ENCODE assay signal across 10 mouse cellular contexts in the genomic region with DNA sequence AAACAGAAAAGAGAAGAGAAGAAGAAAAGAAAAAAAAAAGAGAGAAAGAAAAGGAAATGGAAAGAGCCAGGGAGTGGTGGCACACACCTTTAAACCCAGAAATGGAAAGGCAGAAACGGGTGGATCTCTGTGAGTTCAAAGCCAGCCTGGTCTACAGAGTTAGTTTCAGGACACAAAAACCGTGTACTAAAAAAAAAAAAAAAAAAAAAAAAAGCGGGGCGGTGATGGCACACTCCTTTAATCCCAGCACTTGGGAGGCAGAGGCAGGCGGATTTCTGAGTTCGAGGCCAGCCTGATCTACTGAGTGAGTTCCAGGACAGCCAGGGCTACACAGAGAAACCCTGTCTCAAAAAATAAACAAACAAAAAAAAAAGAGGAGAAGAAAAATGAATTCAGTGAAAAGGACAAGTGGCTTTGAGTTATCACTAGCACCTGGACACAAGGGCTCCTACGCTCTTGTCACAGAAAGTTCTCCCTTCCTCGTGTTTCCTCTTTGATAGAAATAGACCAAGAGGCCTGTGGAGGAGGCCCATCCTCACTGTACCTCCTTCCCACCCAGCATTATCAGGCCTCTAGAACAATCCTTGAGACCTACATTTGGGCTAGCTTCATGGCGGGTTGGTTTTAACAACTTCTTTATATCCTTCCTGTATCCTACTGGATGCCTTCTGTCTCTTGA. TPM values are rescaled to one million over a fixed set of nuclear protein-coding genes. Genes with fewer than 3 reads are reported as not detected.
A peak's percentile ranks its signal among the peaks of the same experiment; 100 is the strongest.
DNase-seq lines count a peak whose midpoint lies in the region; ATAC-seq and TF ChIP-seq lines count a peak whose summit lies in the region.
"Had no signal": no experiment of that assay in that cellular context is flagged by ENCODE, and none has a peak within 500 bp of the region (broad histone marks: within the 10 kb centered on the region; RNA-seq: fewer than 3 reads in every experiment).

No protein-coding gene starts in this region.

- H3K4me2 ChIP-seq in heart, embryonic 14.5 days (ENCODE audit: low read length), result peak overlapping the region; percentile 73; the same call in 1 of the 2 replicates
- peak overlapping the region; percentile 41 for H3K4me2 ChIP-seq in CH12.LX (ENCODE audit: insufficient read depth, low read depth, poor library complexity, severe bottlenecking)
- peak overlapping the region; percentile 74; the same call in 1 of the 2 replicates for H3K4me2 ChIP-seq in embryonic facial prominence, embryonic 12.5 days (replicated peaks)
- peak overlapping the region; percentile 65 for H3K4me2 ChIP-seq in limb, embryonic 15.5 days

- TF ChIP-seq CTCF in CH12.LX (conservative IDR thresholded peaks at IDR 0.05 in 1 of 2, IDR thresholded peaks at IDR 0.05 in 1 of 2; ENCODE audit: low read depth in 2 of 2, low read length in 2 of 2), result no peak

- H3K27me3 ChIP-seq in heart, embryonic 14.5 days (ENCODE audit: control insufficient read depth, insufficient read depth, low read length), result no peaks in the 10 kb centered on the region
- H3K27me3 ChIP-seq in CH12.LX (replicated peaks), result no peaks in the 10 kb centered on the region
- no peaks in the 10 kb centered on the region for H3K27me3 ChIP-seq in embryonic facial prominence, embryonic 12.5 days
- no peaks in the 10 kb centered on the region for H3K27me3 ChIP-seq in limb, embryonic 15.5 days

- no peak overlapping the region for H3K4me3 ChIP-seq in heart, embryonic 14.5 days (ENCODE audit: control insufficient read depth in 1 of 2, insufficient read depth in 1 of 2, low read depth in 1 of 2, low read length in 2 of 2)
- H3K4me3 ChIP-seq in CH12.LX (replicated peaks in 1 of 3; ENCODE audit: low read depth in 2 of 3, low read length in 2 of 3, poor library complexity in 1 of 3), result peak overlapping the region in 2 of 3 experiments; percentile 11 to 90
- H3K4me3 ChIP-seq in embryonic facial prominence, embryonic 12.5 days, result no peak overlapping the region
- H3K4me3 ChIP-seq in limb, embryonic 15.5 days, result peak overlapping the region; percentile 66

- peak overlapping the region; percentile 92 for H3K9ac ChIP-seq in heart, embryonic 14.5 days (ENCODE audit: low read length)
- peak overlapping the region; percentile 90; the same call in 1 of the 2 replicates for H3K9ac ChIP-seq in CH12.LX (ENCODE audit: insufficient read depth, low read depth)
- H3K9ac ChIP-seq in embryonic facial prominence, embryonic 12.5 days, result no peak overlapping the region
- no peak overlapping the region for H3K9ac ChIP-seq in limb, embryonic 15.5 days

- dilution Hi-C loops in CH12.LX (cut with MboI; ENCODE audit: extremely low pct_ligation_motif_present, extremely low pct_unique_long_range_greater_than_20kb, low sequenced_read_pairs), result no loop called here

- intact Hi-C loops in heart, postnatal 36 days (cut with DNase I), result loop anchor here (5.0 kb wide), 1 partner anchor 119 kb away; a partner anchor contains a TSS

- H3K9me3 ChIP-seq in heart, embryonic 14.5 days (ENCODE audit: control insufficient read depth, low read length), result no peaks in the 10 kb centered on the region
- H3K9me3 ChIP-seq in CH12.LX (replicated peaks; ENCODE audit: low read length), result peaks cover 3% of the 10 kb centered on the region
- no peaks in the 10 kb centered on the region for H3K9me3 ChIP-seq in embryonic facial prominence, embryonic 12.5 days
- H3K9me3 ChIP-seq in limb, embryonic 15.5 days, result no peaks in the 10 kb centered on the region
- H3K9me3 ChIP-seq: G1E had no signal

- peaks cover 10% of the 10 kb centered on the region for H3K79me2 ChIP-seq in CH12.LX (replicated peaks; ENCODE audit: control insufficient read depth, extremely low read depth, insufficient read depth, poor library complexity, severe bottlenecking)

- peaks cover 10 to 21% of the 10 kb centered on the region in 2 experiments for H3K4me1 ChIP-seq in heart, embryonic 14.5 days (ENCODE audit: control insufficient read depth in 2 of 2, insufficient read depth in 2 of 2, low read length in 2 of 2)
- H3K4me1 ChIP-seq in CH12.LX (ENCODE audit: control insufficient read depth in 1 of 2, insufficient read depth in 2 of 2), result peaks cover 12 to 45% of the 10 kb centered on the region in 2 experiments
- H3K4me1 ChIP-seq in embryonic facial prominence, embryonic 12.5 days, result peaks cover 21% of the 10 kb centered on the region
- H3K4me1 ChIP-seq in limb, embryonic 15.5 days, result peaks cover 29% of the 10 kb centered on the region

- TF ChIP-seq RAD21 in CH12.LX (IDR thresholded peaks at IDR 0.05; ENCODE audit: low read depth, low read length), result no peak

- H3K36me3 ChIP-seq in heart, embryonic 14.5 days (ENCODE audit: control insufficient read depth, insufficient read depth, low read length), result peaks cover 21% of the 10 kb centered on the region
- H3K36me3 ChIP-seq in CH12.LX (replicated peaks in 1 of 2; ENCODE audit: control insufficient read depth in 1 of 2, insufficient read depth in 1 of 2, low read length in 1 of 2), result peaks cover 13 to 21% of the 10 kb centered on the region in 2 experiments
- peaks cover 19% of the 10 kb centered on the region for H3K36me3 ChIP-seq in embryonic facial prominence, embryonic 12.5 days
- peaks cover 18% of the 10 kb centered on the region for H3K36me3 ChIP-seq in limb, embryonic 15.5 days

- no peak for TF ChIP-seq EP300 in CH12.LX (IDR thresholded peaks at IDR 0.05; ENCODE audit: low read length)

- 84% methylated on average over 8 of the region's 9 CpGs for WGBS in heart, embryonic 14.5 days
- 92% methylated on average over 8 of the region's 9 CpGs for WGBS in embryonic facial prominence, embryonic 12.5 days
- 92% methylated on average over 9 of the region's 9 CpGs for WGBS in limb, embryonic 15.5 days

- in situ Hi-C loops in CH12.LX (cut with MboI; ENCODE audit: low pct_ligation_motif_present, low pct_unique_long_range_greater_than_20kb, low sequenced_read_pairs), result no loop called here

- no peak for TF ChIP-seq POLR2A in CH12.LX (IDR thresholded peaks at IDR 0.05; ENCODE audit: low read depth, low read length)

- ATAC-seq in heart, embryonic 14.5 days (ENCODE audit: insufficient number of reproducible peaks, insufficient read depth, low FRiP score, low read depth), result no peak
- no peak for ATAC-seq in embryonic facial prominence, embryonic 12.5 days (ENCODE audit: insufficient number of reproducible peaks, insufficient read depth, low FRiP score, low TSS enrichment)
- ATAC-seq in limb, embryonic 15.5 days (ENCODE audit: insufficient number of reproducible peaks, low FRiP score, low TSS enrichment, low read depth), result no peak
- no peak for ATAC-seq in CD4-positive, CD25-positive, alpha-beta regulatory T cell, adult 4 months

- DNase-seq in heart, postnatal 36 days, result no peak
- peak; percentile 19 for DNase-seq in CH12.LX (ENCODE audit: extremely low read depth)
- DNase-seq in B cell, adult 2 months, result no peak
- DNase-seq in urinary bladder, postnatal 10 days (ENCODE audit: low spot score), result no peak
- DNase-seq: cerebellum, adult 11 months had no signal

- peak overlapping the region; percentile 98 to 100 for H3K27ac ChIP-seq in heart, embryonic 14.5 days (replicated peaks in 1 of 2; ENCODE audit: control insufficient read depth in 1 of 2, insufficient read depth in 1 of 2, low read depth in 2 of 2, low read length in 2 of 2)
- peak overlapping the region; percentile 27 for H3K27ac ChIP-seq in CH12.LX (ENCODE audit: insufficient read depth, low read depth)
- no peak overlapping the region; the same call in 1 of the 2 replicates for H3K27ac ChIP-seq in embryonic facial prominence, embryonic 12.5 days
- H3K27ac ChIP-seq in limb, embryonic 15.5 days, result peak overlapping the region; percentile 99; the same call in 1 of the 2 replicates

RNA-seq across cellular contexts. Expression of a gene that starts 1.3 kb away (rescaled TPM):
- 6.8 and 6.9 TPM in 2 replicates for polyA plus RNA-seq in heart, embryonic 14.5 days (2014; fragmentation: Nextera tagmentation; extraction: Ambion mirVana)
- total RNA-seq in heart, postnatal 36 days (2021), result 10 to 100 TPM in 1 of 2 experiments, 1 to 10 TPM in 1; 8.5 to 10.0 TPM
- total RNA-seq in CH12.LX (2012; rRNA removed) (12.0 and 14.4 TPM in 2 replicates), CH12.LX (2014; rRNA removed) (5.0 and 5.2 TPM in 2 replicates)
- 13.1 and 16.5 TPM in 2 replicates for polyA plus RNA-seq in CH12.LX (2012; ENCODE audit: insufficient read length, low read depth)
- 16.9 and 17.4 TPM in 2 replicates for polyA plus RNA-seq in embryonic facial prominence, embryonic 12.5 days (2016; fragmentation: Nextera tagmentation; extraction: Ambion mirVana)
- polyA plus RNA-seq in limb, embryonic 15.5 days (2015; fragmentation: Nextera tagmentation; extraction: Ambion mirVana), result 13.2 and 13.9 TPM in 2 replicates
- polyA plus RNA-seq in CD4-positive, CD25-positive, alpha-beta regulatory T cell, adult 4 months (2017; shearing (Covaris generic)), result 1 to 10 TPM; 5.6 to 8.2 TPM

RNA-seq across cellular contexts. Expression of a gene that starts 27.7 kb away (rescaled TPM):
- polyA plus RNA-seq in heart, embryonic 14.5 days (2014; fragmentation: Nextera tagmentation; extraction: Ambion mirVana), result 0.09 TPM in 1 of 2 replicates, not detected in the other
- under 1 TPM; 0.87 to 0.97 TPM for total RNA-seq in heart, postnatal 36 days (2021)
- total RNA-seq in CH12.LX (2012; rRNA removed) (not detected in 2 replicates), CH12.LX (2014; rRNA removed) (not detected in 2 replicates)
- polyA plus RNA-seq in CH12.LX (2012; ENCODE audit: insufficient read length, low read depth), result not detected in 2 replicates
- polyA plus RNA-seq in embryonic facial prominence, embryonic 12.5 days (2016; fragmentation: Nextera tagmentation; extraction: Ambion mirVana), result 4.5 and 4.6 TPM in 2 replicates
- 22.2 and 52.4 TPM in 2 replicates for polyA plus RNA-seq in limb, embryonic 15.5 days (2015; fragmentation: Nextera tagmentation; extraction: Ambion mirVana)
- 1 to 10 TPM; 2.0 to 4.1 TPM for polyA plus RNA-seq in CD4-positive, CD25-positive, alpha-beta regulatory T cell, adult 4 months (2017; shearing (Covaris generic))

RNA-seq across cellular contexts. Expression of a gene that starts 33.8 kb away (rescaled TPM):
- polyA plus RNA-seq in heart, embryonic 14.5 days (2014; fragmentation: Nextera tagmentation; extraction: Ambion mirVana), result 58.0 and 58.8 TPM in 2 replicates
- total RNA-seq in heart, postnatal 36 days (2021), result 10 to 100 TPM; 34.1 to 34.5 TPM
- total RNA-seq in CH12.LX (2012; rRNA removed), result 30.0 and 33.6 TPM in 2 replicates
- total RNA-seq in CH12.LX (2014; rRNA removed), result 18.2 and 20.0 TPM in 2 replicates
- 49.1 and 59.1 TPM in 2 replicates for polyA plus RNA-seq in CH12.LX (2012; ENCODE audit: insufficient read length, low read depth)
- polyA plus RNA-seq in embryonic facial prominence, embryonic 12.5 days (2016; fragmentation: Nextera tagmentation; extraction: Ambion mirVana), result 83.0 and 89.9 TPM in 2 replicates
- polyA plus RNA-seq in limb, embryonic 15.5 days (2015; fragmentation: Nextera tagmentation; extraction: Ambion mirVana), result 62.9 and 67.5 TPM in 2 replicates
- 100 to 1,000 TPM; 106 to 115 TPM for polyA plus RNA-seq in CD4-positive, CD25-positive, alpha-beta regulatory T cell, adult 4 months (2017; shearing (Covaris generic))

RNA-seq across cellular contexts. Expression of a gene that starts 47.7 kb away (rescaled TPM):
- 0.62 and 0.71 TPM in 2 replicates for polyA plus RNA-seq in heart, embryonic 14.5 days (2014; fragmentation: Nextera tagmentation; extraction: Ambion mirVana)
- under 1 TPM; 0.33 to 0.87 TPM for total RNA-seq in heart, postnatal 36 days (2021)
- 0.30 and 0.34 TPM in 2 replicates for total RNA-seq in CH12.LX (2012; rRNA removed)
- total RNA-seq in CH12.LX (2014; rRNA removed), result 0.05 and 0.18 TPM in 2 replicates
- 0.71 and 0.83 TPM in 2 replicates for polyA plus RNA-seq in CH12.LX (2012; ENCODE audit: insufficient read length, low read depth)
- polyA plus RNA-seq in embryonic facial prominence, embryonic 12.5 days (2016; fragmentation: Nextera tagmentation; extraction: Ambion mirVana), result 1.9 and 2.0 TPM in 2 replicates
- 0.51 and 0.97 TPM in 2 replicates for polyA plus RNA-seq in limb, embryonic 15.5 days (2015; fragmentation: Nextera tagmentation; extraction: Ambion mirVana)
- polyA plus RNA-seq in CD4-positive, CD25-positive, alpha-beta regulatory T cell, adult 4 months (2017; shearing (Covaris generic)), result under 1 TPM in 1 of 2 experiments, not detected in 1; 0.31 TPM

RNA-seq across cellular contexts. Expression of a gene that starts 55.4 kb away (rescaled TPM):
- polyA plus RNA-seq in heart, embryonic 14.5 days (2014; fragmentation: Nextera tagmentation; extraction: Ambion mirVana), result 9.6 and 10.4 TPM in 2 replicates
- 10 to 100 TPM; 40.3 to 46.3 TPM for total RNA-seq in heart, postnatal 36 days (2021)
- 4.4 and 5.5 TPM in 2 replicates for total RNA-seq in CH12.LX (2012; rRNA removed)
- total RNA-seq in CH12.LX (2014; rRNA removed), result 0.85 and 1.1 TPM in 2 replicates
- 0.94 and 0.98 TPM in 2 replicates for polyA plus RNA-seq in CH12.LX (2012; ENCODE audit: insufficient read length, low read depth)
- polyA plus RNA-seq in embryonic facial prominence, embryonic 12.5 days (2016; fragmentation: Nextera tagmentation; extraction: Ambion mirVana), result 57.8 and 59.4 TPM in 2 replicates
- 57.1 and 61.8 TPM in 2 replicates for polyA plus RNA-seq in limb, embryonic 15.5 days (2015; fragmentation: Nextera tagmentation; extraction: Ambion mirVana)
- under 1 TPM; 0.34 to 0.98 TPM for polyA plus RNA-seq in CD4-positive, CD25-positive, alpha-beta regulatory T cell, adult 4 months (2017; shearing (Covaris generic))
- total RNA-seq: G1E had no signal
- polyA plus RNA-seq: G1E had no signal

Comparison
In these comparisons a context has a peak if more than half of its experiments do, and no peak if none do; other contexts are left out.
1. H3K4me3 ChIP-seq: peak in CH12.LX (2 of 3) and limb, embryonic 15.5 days (single experiment); none in heart, embryonic 14.5 days (0 of 2) and embryonic facial prominence, embryonic 12.5 days (single experiment).
2. H3K9ac ChIP-seq: peak in heart, embryonic 14.5 days (single experiment) and CH12.LX (single experiment); none in embryonic facial prominence, embryonic 12.5 days (single experiment) and limb, embryonic 15.5 days (single experiment).
3. Peak in every context shown above with its lines, with median percentiles within 50 percentile points of each other: H3K4me2 ChIP-seq.